Mouse (Mus musculus): Measurements from ENCODE around the gene Stab1. TPM values are rescaled to one million over a fixed set of nuclear protein-coding genes. Genes with fewer than 3 reads are reported as not detected.

Gene Stab1
- total RNA-seq, 2 experiments from 2014 or later = 66.1 to 85.9 TPM

- DNase-seq = no peak
- intact Hi-C loops (cut with DNase I) = no loop called here
Measured at GRCm38 (mm10) chr14:31089918-31090317, 78.5 kb downstream of the Stab1 start.

Other genes starting within 250 kb of the Stab1 start
- 1 to 10 TPM in 1 of 2 experiments, under 1 TPM in 1; 0.73 to 1.2 TPM for gene Itih3, start 244.9 kb downstream of the Stab1 start, total RNA-seq (2021)
- gene Itih1, start 225.4 kb downstream of the Stab1 start, total RNA-seq (2021) = not detected
- 1 to 10 TPM; 4.6 TPM for gene Nek4, start 217.3 kb downstream of the Stab1 start, total RNA-seq (2021)
- gene Glt8d1, start 167.2 kb downstream of the Stab1 start, total RNA-seq (2021) = 10 to 100 TPM; 21.8 to 26.0 TPM
- 100 to 1,000 TPM; 136 to 141 TPM for gene Spcs1, start 167.0 kb downstream of the Stab1 start, total RNA-seq (2021)
- gene Pbrm1, start 149.5 kb downstream of the Stab1 start, total RNA-seq (2021) = 10 to 100 TPM; 49.9 to 53.8 TPM
- gene Gnl3, start 149.5 kb downstream of the Stab1 start, total RNA-seq (2021) = 10 to 100 TPM; 21.6 to 24.2 TPM
- 10 to 100 TPM; 64.8 to 72.2 TPM for gene Smim4, start 39.7 kb downstream of the Stab1 start, total RNA-seq (2021)
- 10 to 100 TPM; 19.5 to 19.9 TPM for gene Nt5dc2, start 37.6 kb downstream of the Stab1 start, total RNA-seq (2021)
- 1,000 to 10,000 TPM; 4,706 to 5,436 TPM for gene Tnnc1, start 39.7 kb upstream of the Stab1 start, total RNA-seq (2021)
- 100 to 1,000 TPM; 128 to 143 TPM for gene Nisch, start 48.3 kb upstream of the Stab1 start, total RNA-seq (2021)
- 10 to 100 TPM; 14.2 to 18.3 TPM for gene Sema3g, start 49.2 kb upstream of the Stab1 start, total RNA-seq (2021)
- gene Phf7, start 82.7 kb upstream of the Stab1 start, total RNA-seq (2021) = 1 to 10 TPM; 3.8 to 4.3 TPM
- gene Bap1, start 82.8 kb upstream of the Stab1 start, total RNA-seq (2021) = 10 to 100 TPM; 44.8 to 45.2 TPM
- gene Dnah1, start 155.3 kb upstream of the Stab1 start, total RNA-seq (2021) = under 1 TPM in 1 of 2 experiments, not detected in 1; 0.06 TPM
- gene Capn7, start 168.0 kb upstream of the Stab1 start, total RNA-seq (2021) = 10 to 100 TPM; 33.2 to 33.9 TPM